Mouse (Mus musculus): ENCODE results near the gene Mtmr4.

- TF ChIP-seq CTCF (conservative IDR thresholded peaks at IDR 0.05; ENCODE audit: low read length) (no peak), POU5F1 (IDR thresholded peaks at IDR 0.05; ENCODE audit: borderline replicate concordance, low read length) (no peak), NANOG (IDR thresholded peaks at IDR 0.05; ENCODE audit: borderline replicate concordance, low read length) (no peak)
These were observed 12.9 kb upstream of the Mtmr4 start for GRCm38 (mm10) chr11:87578963-87579601.

Measured in E14TG2a.4 (cell line).